Mouse (Mus musculus): ENCODE data around the gene Klhl29.
"Not testable (repeated sequence)": the region's sequence is repeated elsewhere in the genome, so short reads cannot be mapped to it uniquely, and the experiment has no call there.

The Klhl29 gene

DNA sequence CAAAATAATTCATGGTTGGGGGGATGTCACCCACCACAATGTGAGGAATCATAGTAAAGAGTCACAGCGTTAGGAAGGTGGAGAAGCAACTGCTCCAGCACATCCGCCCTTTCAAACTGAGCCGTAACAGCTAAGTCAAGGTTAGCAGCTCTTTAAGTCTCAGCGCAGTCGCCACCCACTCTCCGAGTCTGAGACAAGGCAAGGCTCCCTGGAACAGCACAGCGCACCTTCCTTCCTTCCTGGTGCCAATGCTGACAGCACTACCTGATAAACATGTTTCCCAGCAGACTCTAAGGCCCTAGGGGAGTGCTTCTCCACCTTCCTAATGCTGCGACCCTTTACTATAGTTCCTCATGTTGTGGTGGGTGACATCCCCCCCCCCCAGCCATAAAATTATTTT, 22.7 kb downstream of the Klhl29 start:
- no peak for DNase-seq

DNA sequence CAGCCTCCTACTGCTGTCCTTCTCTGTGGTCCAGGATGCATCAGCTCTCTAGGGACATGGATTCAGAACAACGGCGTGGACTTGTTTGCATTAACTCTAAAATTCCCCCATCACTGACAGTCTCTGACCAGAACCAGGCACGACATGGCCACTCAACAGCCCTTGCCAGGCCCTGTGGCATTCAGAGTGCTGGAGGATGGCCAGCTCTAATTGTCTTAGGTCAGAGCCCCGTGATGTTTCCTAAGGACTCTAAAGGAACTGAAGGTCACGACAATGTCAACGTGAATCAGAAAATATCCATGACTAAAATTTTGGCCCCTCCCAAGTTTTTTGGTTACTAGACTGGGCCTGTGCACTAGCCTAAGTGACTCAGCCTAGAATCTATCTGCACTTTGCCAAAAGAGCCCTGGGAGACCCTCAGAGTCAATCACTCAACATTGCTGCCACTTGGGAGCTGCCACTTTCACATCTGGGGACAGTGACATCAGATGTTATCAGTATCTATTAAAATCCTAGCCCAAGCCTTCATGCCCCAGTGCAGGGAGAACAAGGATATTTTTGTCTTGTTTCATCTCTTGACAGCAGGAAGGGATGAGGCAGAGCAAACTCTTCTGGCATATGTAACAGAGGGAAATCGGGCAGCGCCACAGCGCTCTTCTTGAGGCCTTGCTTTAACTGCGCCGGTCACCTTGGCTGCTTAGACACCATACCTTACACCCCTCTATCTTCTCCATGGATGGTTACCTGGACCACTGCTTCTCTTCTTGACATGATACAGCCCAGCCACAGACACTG, 24.8 kb downstream of the Klhl29 start:
- no peak for DNase-seq

DNA sequence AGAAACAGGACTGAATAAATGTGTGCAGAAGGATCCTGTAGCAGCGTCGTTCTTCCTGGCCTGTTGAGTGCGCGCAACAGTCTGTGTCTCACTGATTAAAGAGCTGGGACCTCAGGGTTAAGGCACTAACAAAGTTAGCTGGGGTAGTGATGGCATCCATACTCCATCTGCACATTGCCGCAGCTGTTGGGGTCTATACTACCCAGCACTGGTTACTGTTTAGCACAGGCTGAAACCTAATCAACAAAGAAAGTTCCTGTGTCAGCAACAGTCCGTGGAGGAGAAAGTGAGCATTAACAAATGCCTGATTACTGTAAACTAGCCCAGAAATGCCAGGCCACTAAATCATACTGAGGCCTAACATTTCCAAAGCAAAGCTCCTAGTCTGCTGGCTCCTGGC, 30.4 kb downstream of the Klhl29 start:
- DNase-seq: no peak

GRCm38 (mm10) chr12:5344457-5344856, 31.0 kb downstream of the Klhl29 start:
- DNase-seq: not testable (repeated sequence)

GRCm38 (mm10) chr12:5340151-5340603, 35.3 kb downstream of the Klhl29 start:
- DNase-seq: no peak

DNA sequence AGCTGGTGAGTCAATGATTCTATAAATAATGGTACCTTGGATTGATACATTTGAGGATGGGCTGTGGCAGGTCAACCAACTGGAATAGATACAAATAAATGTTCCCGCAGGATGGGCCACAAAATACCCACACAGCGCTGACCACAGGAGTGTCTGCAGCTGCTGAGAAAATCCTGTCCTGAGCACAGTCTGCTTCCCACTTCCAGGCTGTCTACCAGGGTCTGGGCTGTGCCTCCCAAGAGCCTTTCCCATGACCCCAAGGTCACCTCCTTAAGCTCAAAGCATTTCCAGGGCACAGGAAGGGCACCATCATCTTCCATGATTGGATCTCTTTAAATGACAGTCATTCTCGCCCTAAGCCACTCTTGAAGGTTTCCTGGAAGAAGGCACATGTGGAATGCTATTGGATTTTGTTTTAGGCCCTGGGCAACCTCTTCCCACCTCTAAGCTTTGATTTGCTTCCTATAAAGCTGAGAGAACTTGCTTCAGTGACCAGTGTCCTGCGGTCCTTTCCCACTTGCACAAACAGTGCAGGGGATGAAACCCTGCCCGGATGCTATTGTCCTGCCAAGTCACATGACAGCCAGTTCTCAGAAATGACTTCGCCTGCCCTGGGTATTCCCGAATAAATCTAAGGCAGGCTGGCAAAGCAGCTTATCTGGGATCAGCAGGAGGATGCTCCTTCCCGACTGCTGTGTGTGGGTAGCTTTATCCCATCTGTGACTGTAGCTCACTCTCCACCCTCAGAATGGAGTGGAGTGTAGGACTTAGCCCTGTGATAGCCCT, 38.4 kb downstream of the Klhl29 start:
- no peak for DNase-seq

GRCm38 (mm10) chr12:5336331-5336730, 39.2 kb downstream of the Klhl29 start:
- no peak for DNase-seq

DNA sequence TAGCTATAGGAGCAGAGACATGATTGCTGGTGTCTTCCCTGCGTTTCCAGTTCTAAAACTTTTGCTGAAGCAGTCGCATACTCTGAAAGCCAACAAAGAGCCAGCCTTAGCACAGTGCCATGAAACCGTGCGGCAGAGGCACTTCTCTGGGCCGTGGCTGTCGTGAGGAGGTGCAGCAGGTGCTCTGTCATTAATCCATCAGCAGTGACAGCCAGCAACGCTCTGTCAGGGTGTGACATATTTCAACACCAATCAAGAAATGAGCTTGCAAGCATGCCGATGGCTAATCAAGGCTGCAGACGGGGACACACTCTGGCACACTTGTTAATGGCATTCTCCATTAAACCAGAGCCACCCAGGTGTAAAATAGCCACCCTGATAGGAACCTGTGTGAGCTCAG, 40.5 kb downstream of the Klhl29 start:
- no peak for DNase-seq

GRCm38 (mm10) chr12:5334175-5334574, 41.3 kb downstream of the Klhl29 start:
- DNase-seq: no peak

- DNase-seq: no peak
Observed at GRCm38 (mm10) chr12:5331810-5332484, 43.5 kb downstream of the Klhl29 start.

DNA sequence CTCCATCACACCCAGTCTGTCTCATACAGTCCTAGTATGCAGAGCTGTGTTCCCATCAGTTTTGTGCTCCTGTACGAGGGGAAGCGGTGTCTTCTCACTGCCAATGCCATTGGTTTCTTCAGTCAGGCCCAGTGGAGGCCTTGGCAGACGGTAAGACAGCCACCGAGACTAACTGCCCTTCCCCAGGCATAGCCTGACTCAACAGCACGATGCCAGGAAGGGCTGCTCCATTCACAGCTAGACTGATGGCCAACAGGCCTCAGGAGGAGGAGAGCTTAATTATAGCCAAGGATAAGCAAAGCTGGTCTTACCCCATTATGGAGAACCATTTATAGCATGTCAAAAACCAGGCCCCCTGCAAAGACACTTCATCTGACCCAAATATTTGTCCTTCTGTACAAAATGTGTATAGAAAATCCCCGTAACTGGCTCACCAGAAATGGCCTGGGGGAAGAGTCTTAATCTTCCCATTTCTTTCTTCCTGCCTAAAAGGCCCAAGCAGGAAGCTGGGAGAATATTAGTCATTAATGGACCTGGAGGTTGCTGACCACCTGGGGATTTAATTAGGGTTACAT, 44.9 kb downstream of the Klhl29 start:
- DNase-seq: no peak

DNA sequence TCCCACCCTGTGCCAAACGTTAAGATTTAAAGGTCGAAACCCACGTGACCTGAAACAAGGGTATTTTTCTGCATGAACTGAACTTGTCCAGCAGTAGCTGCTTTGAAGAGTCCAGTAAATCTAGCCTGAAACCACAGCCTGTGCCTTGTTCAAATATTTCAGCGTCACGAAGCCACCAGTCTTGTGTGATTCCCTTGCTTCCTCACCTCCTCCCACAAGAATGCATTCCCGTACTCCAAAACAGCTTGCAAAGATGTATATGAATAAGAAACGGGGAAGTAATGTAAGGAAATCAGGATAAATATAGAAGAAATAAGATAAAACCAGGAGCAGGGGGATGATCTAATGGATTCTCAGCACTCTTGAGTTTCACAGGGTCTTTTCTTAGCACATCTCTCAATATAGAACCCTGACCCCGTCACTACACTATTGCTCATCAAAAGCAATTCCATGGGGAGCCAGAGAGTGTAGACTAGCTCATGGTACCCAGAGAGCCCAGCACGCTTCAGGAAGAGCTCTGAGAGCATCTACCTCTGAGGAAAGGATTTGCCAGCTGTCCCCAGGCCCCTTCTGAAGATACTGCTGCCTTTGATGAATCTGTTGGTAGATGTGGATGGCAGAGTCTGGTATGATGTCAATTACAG, 52.9 kb downstream of the Klhl29 start:
- no peak for DNase-seq

- no peak for DNase-seq
Observed at GRCm38 (mm10) chr12:5321017-5321416, 54.5 kb downstream of the Klhl29 start.

DNA sequence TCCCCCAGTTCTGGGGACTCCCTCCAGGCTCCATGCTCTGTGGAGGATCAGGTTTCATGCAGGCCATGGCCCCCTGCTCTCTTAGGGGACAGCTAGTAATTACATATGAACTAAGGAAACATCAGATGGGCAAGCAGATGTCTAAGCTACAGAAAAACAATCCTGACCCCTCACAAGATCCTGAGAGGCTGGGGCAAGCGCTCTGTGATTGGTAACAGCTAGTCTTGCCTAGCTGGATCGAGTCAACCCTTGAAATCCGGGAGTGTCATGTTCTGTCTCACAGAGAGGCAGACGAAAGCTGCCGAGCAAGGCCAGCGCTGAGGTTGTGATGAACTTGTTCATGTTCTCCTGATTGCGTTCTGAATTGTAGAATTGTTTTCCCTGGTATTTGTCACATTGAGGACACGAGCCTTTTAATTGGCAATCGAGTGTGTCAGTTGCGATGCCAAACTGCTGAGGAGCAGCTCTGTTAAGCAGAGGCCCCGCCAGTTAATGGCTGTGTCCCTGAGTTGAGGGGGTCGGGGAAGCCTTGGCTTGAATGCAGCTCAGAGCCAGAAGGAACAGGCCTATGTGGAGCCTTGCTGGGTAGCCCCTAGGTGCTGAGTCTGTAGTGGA, 56.0 kb downstream of the Klhl29 start:
- DNase-seq: no peak

GRCm38 (mm10) chr12:5316029-5316567, 59.4 kb downstream of the Klhl29 start:
- DNase-seq: no peak

- no peak for DNase-seq
Observed at GRCm38 (mm10) chr12:5307923-5308322, 67.6 kb downstream of the Klhl29 start.

GRCm38 (mm10) chr12:5305466-5305865, 70.0 kb downstream of the Klhl29 start:
- DNase-seq: no peak

GRCm38 (mm10) chr12:5303912-5304311, 71.6 kb downstream of the Klhl29 start:
- no peak for DNase-seq

GRCm38 (mm10) chr12:5303100-5303499, 72.4 kb downstream of the Klhl29 start:
- DNase-seq: no peak

- no peak for DNase-seq
Observed at GRCm38 (mm10) chr12:5301841-5302240, 73.6 kb downstream of the Klhl29 start.

GRCm38 (mm10) chr12:5296422-5296821, 79.1 kb downstream of the Klhl29 start:
- DNase-seq: no peak

DNA sequence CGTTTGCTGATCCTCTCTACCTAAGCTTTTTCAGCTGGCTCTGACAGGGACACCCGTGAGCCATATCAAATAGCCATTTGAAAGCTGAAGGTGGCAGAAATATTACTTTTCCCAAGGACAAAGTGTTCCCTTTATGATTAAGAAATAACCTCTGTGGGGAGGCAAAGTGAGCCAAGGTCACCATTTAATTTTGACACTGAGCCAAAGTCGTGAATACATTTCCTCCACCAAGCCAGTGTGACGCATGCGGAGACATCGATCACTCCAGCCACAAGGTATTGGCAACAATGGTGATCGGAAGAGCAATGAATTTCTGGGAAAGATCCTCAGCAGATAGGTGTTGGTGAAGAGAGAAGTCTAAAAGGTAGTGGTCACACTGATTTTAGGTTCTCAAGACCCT, 83.2 kb downstream of the Klhl29 start:
- no peak for DNase-seq
